Mouse (Mus musculus): ENCODE measurements around the gene Dlgap5. TPM values are rescaled to one million over a fixed set of nuclear protein-coding genes. Genes with fewer than 3 reads are reported as not detected.
"Not testable (repeated sequence)": the region's sequence is repeated elsewhere in the genome, so short reads cannot be mapped to it uniquely, and the experiment has no call there.

The Dlgap5 gene
- 5.2 and 5.5 TPM in 2 replicates for total RNA-seq (2017)

- peak; percentile 95 for ATAC-seq (ENCODE audit: extremely low read depth, insufficient number of reproducible peaks, low FRiP score, poor library complexity, severe bottlenecking)
Measured at GRCm38 (mm10) chr14:47417775-47418665, at the start of gene Dlgap5. Dlgap5 (minus strand) TSS chr14:47418407.

- no peak for ATAC-seq (ENCODE audit: extremely low read depth, insufficient number of reproducible peaks, low FRiP score, poor library complexity, severe bottlenecking)
Measured at GRCm38 (mm10) chr14:47465468-47466175, 47.4 kb upstream of the Dlgap5 start.

GRCm38 (mm10) chr14:47464426-47464825 is 46.2 kb upstream of the Dlgap5 start:
- no peak for ATAC-seq (ENCODE audit: extremely low read depth, insufficient number of reproducible peaks, low FRiP score, poor library complexity, severe bottlenecking)

- ATAC-seq (ENCODE audit: extremely low read depth, insufficient number of reproducible peaks, low FRiP score, poor library complexity, severe bottlenecking), result no peak
Measured at GRCm38 (mm10) chr14:47462877-47463460, 44.8 kb upstream of the Dlgap5 start.

GRCm38 (mm10) chr14:47462453-47462852 is 44.2 kb upstream of the Dlgap5 start:
- no peak for ATAC-seq (ENCODE audit: extremely low read depth, insufficient number of reproducible peaks, low FRiP score, poor library complexity, severe bottlenecking)

- no peak for ATAC-seq (ENCODE audit: extremely low read depth, insufficient number of reproducible peaks, low FRiP score, poor library complexity, severe bottlenecking)
Measured at GRCm38 (mm10) chr14:47461997-47462396, 43.8 kb upstream of the Dlgap5 start.

- ATAC-seq (ENCODE audit: extremely low read depth, insufficient number of reproducible peaks, low FRiP score, poor library complexity, severe bottlenecking), result no peak
Measured at GRCm38 (mm10) chr14:47459556-47459955, 41.3 kb upstream of the Dlgap5 start.

GRCm38 (mm10) chr14:47450121-47450520 is 31.9 kb upstream of the Dlgap5 start, which contains the start of gene Fbxo34:
Fbxo34 (plus strand) TSS chr14:47450421.
- ATAC-seq (ENCODE audit: extremely low read depth, insufficient number of reproducible peaks, low FRiP score, poor library complexity, severe bottlenecking), result not testable (repeated sequence)

GRCm38 (mm10) chr14:47445331-47446095 is 27.3 kb upstream of the Dlgap5 start:
- no peak for ATAC-seq (ENCODE audit: extremely low read depth, insufficient number of reproducible peaks, low FRiP score, poor library complexity, severe bottlenecking)

- no peak for ATAC-seq (ENCODE audit: extremely low read depth, insufficient number of reproducible peaks, low FRiP score, poor library complexity, severe bottlenecking)
Measured at GRCm38 (mm10) chr14:47444907-47445306, 26.7 kb upstream of the Dlgap5 start.

- no peak for ATAC-seq (ENCODE audit: extremely low read depth, insufficient number of reproducible peaks, low FRiP score, poor library complexity, severe bottlenecking)
Measured at GRCm38 (mm10) chr14:47438947-47439346, 20.7 kb upstream of the Dlgap5 start.

GRCm38 (mm10) chr14:47432987-47433386 is 14.8 kb upstream of the Dlgap5 start:
- 0 out of 2 replicates have a peak, but pooled peaks have one; percentile 44 for ATAC-seq (ENCODE audit: extremely low read depth, insufficient number of reproducible peaks, low FRiP score, poor library complexity, severe bottlenecking)

- no peak for ATAC-seq (ENCODE audit: extremely low read depth, insufficient number of reproducible peaks, low FRiP score, poor library complexity, severe bottlenecking)
Measured at GRCm38 (mm10) chr14:47422466-47422865, 4.3 kb upstream of the Dlgap5 start.

GRCm38 (mm10) chr14:47421606-47422005 is 3.4 kb upstream of the Dlgap5 start:
- ATAC-seq (ENCODE audit: extremely low read depth, insufficient number of reproducible peaks, low FRiP score, poor library complexity, severe bottlenecking), result no peak

GRCm38 (mm10) chr14:47419723-47420276 is 1.6 kb upstream of the Dlgap5 start:
- ATAC-seq (ENCODE audit: extremely low read depth, insufficient number of reproducible peaks, low FRiP score, poor library complexity, severe bottlenecking), result no peak

GRCm38 (mm10) chr14:47419034-47419625 is 923 bp upstream of the Dlgap5 start:
- no peak for ATAC-seq (ENCODE audit: extremely low read depth, insufficient number of reproducible peaks, low FRiP score, poor library complexity, severe bottlenecking)

GRCm38 (mm10) chr14:47418666-47418991 is 422 bp upstream of the Dlgap5 start:
- no peak for ATAC-seq (ENCODE audit: extremely low read depth, insufficient number of reproducible peaks, low FRiP score, poor library complexity, severe bottlenecking)

- no peak for ATAC-seq (ENCODE audit: extremely low read depth, insufficient number of reproducible peaks, low FRiP score, poor library complexity, severe bottlenecking)
Measured at GRCm38 (mm10) chr14:47417346-47417745, 861 bp downstream of the Dlgap5 start.

Data from neutrophil, adult 5-6 weeks (primary cell).